Mouse (Mus musculus) thymus, postnatal 36 days (tissue): ENCODE data around the gene Aox1.
A peak's percentile ranks its signal among the peaks of the same experiment; 100 is the strongest.

Experiments
- DNase-seq, 2 experiments: peaks; one replicate each; pipeline ENCODE4 v3.0.0; 2022; ENCODE audit warnings: mixed read lengths in 2 of 2

The Aox1 gene

DNA sequence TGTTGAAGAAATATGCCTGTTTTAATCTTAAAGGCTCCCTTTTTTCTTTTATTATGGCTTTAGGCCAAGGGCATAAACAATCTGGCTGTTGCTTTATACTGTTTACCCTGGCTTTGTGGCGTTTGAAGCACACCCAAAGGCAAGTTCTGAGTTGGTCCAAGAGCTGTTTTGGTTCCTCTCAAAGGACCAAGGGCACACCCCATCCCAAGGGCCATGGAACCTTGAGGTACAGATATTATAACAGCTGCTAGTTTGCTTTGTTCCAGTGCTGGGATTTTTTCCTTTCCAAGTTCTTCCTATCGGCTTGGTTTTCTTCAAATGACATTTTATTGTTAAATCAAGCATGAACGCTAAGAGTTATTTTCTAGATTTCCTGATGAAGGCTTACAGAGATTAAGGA lies 35.9 kb downstream of the Aox1 start:
- no peak for DNase-seq

GRCm38 (mm10) chr1:58069181-58069580 lies 39.5 kb downstream of the Aox1 start:
- no peak for DNase-seq

GRCm38 (mm10) chr1:58070091-58070490 lies 40.4 kb downstream of the Aox1 start:
- no peak for DNase-seq

DNA sequence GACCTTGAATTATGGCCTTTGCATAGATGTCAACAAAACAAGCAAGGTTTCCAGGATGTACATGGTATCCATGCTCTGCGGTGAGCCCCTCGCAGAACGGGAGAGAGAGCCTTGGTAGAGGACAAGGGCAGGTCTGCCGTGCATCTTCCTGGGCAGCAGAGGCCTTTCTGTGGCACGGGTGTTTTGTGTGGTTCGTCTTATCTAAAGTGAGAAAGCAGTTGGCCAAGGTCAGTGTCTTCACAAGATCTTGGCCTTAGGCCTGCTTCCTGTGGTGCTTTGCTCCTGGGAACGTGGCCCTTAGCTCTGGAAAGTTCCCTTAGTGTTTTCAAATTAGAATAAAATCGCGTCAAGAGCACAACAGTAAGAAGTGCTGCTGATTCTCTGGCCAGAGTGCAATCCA lies 41.3 kb downstream of the Aox1 start:
- no peak for DNase-seq

DNA sequence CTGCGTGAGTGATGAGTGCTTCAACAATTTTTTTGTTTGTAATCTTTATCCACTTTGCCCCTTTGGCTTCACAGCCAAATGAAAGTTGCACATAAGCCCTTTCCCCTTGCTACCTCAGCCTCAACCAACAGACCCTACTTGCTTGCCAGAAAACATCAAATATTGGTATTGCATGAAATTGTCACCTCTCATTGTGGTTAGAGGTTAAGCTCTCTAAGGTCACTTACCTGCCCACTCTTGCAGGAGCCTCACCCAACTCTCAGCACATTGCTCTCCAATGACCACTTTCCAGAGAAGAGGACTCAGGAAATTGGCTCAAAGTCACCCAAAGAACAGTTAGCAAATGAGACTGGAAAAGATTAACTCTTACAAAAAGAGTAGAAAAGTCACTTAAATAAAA lies 41.8 kb downstream of the Aox1 start:
- no peak for DNase-seq

DNA sequence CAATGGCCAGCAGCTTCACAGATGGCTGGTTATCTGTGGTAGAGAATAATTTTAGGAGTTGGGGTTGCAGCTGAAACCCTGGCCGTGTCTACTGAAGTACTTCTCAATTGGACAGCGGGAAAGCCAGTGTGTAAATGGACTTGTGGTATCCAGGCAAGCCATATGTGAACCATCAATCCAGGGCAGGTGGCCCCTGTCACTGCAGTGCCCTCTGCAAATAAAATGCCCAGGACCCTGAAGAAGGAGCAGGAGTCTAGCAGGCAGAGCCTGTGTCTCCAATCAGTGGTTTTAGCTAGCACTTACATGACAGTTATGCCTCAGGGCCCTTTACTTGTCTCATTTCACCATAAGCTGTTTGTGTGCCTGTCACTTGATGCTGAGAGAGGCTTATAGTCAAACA lies 42.7 kb downstream of the Aox1 start:
- no peak for DNase-seq

DNA sequence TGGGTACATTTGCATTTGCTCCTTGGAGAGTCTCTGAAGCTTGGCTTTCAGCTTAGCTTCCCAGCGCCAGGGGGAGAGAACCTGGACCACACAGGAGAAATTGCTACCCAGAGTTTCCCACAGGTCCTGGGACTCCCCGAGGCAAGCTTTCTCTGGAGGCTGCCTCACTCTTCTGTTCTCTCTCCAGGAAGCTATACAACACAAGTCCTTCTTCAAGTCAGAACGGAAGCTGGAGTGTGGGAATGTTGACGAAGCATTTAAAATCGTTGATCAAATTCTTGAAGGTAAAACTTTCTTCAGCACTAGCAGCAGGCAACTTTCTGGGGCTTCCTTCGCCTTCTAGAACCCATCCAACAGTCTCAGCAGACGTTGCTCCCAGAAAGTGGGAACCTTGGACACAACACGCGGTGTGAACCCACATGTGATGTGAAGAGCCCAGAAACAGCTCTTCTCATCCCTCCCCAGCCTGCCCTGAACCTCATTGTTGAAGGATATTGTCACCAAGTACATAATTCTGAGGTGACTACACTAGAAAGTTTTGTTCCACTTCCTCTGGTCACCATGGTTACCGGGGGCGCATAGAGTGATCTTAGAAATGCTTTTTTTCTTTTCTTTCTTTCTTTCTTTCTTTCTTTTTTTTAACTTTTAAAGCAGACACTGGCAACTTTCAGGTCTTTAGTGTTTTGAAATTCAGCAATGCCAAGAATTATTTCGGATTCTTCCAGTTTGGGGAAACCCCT lies 43.4 kb downstream of the Aox1 start:
- no peak for DNase-seq

- DNase-seq = no peak
Measured at GRCm38 (mm10) chr1:58074266-58074665, 44.5 kb downstream of the Aox1 start.

- no peak for DNase-seq
Measured at GRCm38 (mm10) chr1:58077882-58078281, 48.2 kb downstream of the Aox1 start.

DNA sequence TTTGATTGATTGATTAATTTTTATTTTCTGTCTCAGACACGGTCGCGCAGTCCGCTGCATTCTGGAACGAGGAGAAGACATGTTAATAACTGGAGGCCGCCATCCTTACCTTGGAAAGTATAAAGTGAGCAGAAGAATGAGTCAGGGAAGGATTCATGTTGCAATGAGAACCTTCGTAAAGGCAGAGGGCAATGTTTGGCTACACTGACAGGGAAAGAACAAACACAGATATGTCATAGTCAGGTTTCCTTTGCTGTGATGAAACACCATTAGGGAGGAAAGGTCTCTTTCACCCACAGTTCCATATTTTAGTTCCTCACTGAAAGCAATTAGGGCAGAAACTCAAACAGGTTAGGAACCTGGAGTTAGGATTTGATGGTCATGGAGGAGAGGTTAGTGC lies 48.7 kb downstream of the Aox1 start:
- no peak for DNase-seq

DNA sequence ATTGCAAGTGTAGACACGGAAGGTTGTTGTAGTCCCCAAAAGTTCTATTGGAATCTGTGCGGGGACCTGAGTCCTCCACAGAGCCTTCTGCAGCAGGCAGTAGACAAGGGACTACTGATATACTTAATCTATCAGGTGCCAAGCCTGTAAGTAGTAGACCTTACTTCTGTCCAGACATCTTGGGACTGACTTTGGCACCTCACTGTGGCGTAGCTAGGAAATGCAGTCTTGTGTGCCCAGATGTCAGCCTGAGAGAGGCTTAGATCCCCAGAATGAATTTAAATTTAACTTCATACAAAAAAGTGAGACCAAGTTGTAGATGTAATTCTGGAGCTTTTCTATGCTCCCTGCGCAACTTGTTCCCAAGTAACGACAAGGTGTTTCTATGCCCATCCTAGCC lies 50.0 kb downstream of the Aox1 start:
- peak in 1 of 2 experiments; percentile 3 for DNase-seq

DNA sequence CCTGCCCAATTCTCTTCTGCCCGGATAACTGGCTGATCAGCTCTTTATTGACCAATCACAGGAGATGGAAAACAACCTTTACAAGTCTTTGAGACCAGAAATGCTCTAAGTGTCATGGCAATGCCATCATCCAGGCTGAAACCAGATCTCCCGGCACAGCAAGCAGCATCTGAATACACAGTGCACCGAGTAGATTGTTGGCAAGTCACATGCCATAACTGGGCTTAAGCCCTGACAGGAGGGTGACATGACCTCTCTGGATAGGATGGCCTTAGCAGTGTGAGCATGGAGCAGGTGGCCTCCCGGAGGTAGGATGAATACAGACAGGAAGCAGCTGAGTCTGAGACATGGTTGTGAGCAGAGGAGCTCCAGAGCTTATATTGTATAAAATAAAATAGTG lies 50.7 kb downstream of the Aox1 start:
- DNase-seq = no peak

- DNase-seq = no peak
Measured at GRCm38 (mm10) chr1:58081356-58081755, 51.6 kb downstream of the Aox1 start.

DNA sequence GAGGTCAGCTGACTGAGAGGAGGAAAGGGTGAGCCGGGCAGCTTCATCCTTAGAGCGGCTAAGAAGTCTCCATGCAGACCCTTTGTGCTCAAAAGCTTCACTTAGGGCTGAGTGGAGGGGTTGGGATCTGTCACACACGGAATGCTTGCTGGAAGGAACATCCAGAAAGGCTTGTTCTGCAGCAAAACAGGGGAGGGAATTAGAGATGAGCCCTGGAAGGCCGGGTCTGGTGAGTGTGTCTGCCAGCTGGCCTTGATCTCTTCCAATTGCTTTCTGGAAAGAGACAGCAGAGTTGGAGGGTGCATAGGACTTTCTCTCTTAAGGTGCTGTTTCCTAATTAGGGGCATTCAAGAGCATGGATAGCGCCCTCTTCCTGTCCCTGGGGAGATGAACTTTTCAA lies 59.6 kb downstream of the Aox1 start:
- DNase-seq = no peak

DNA sequence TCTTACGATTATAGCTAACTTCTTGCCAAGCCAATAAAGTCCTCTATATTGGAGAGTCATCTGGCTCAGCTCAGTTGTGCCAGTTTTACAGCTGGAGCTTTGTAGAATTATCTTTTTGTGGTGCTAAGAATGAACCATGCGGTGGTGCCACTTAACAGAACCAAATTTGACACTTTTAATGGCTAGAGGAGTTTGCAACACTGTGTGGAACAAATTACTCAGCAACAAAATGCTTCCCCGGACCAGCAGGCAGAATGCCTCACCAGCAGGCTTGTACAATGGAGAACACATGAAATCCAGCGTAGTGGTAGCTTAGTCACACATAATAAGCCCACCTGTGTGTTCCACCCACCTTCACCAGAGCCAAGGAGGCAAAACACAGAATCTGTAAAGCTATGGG lies 60.5 kb downstream of the Aox1 start:
- no peak for DNase-seq

DNA sequence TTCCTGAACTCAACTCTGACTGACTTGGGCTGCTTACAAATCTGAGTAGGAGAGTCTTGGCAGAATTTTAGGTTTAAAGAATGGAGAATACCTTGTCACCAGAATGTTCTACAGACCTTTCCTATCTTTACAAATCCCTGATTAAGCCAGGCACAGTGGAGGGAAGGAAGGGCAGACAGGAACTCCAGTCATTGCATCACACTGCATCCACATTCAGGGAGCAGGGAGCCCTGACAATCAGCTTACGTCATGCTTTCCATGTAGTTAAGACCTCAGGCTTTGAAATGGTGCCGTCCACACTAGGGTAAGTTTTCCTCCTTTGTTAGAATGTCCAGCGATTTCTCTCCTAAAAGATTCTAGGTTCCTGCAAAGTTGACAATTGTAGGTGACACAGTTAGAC lies 61.5 kb downstream of the Aox1 start:
- no peak for DNase-seq

DNA sequence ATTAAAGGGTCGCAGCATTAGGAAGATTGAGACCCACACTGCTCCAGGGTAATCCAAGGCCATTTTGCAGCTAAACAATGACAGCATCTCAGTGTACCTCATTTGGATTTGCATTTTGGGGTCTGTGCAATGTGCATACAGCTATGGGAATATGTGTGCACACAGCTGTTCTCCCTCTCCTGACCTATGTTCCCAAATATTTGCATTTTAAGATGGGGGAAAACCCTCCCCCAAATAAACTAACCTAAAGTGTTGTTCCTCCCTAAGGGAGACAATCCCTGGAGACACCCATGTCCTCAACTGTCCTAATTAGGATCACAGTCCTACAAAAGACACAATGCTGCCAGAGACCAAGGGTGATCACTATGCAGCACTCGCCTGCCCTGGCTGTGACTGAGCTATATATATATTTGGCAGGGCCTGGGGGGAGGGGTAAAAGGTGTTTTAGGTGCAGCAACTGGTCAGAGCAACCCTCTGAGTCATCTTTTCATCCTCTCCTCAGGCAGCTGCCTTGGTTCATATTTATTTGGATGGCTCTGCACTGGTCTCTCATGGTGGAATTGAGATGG lies 62.3 kb downstream of the Aox1 start:
- no peak for DNase-seq

GRCm38 (mm10) chr1:58097338-58097737 lies 67.6 kb downstream of the Aox1 start:
- no peak for DNase-seq

- DNase-seq = no peak
Measured at GRCm38 (mm10) chr1:58099119-58099518, 69.4 kb downstream of the Aox1 start.

DNA sequence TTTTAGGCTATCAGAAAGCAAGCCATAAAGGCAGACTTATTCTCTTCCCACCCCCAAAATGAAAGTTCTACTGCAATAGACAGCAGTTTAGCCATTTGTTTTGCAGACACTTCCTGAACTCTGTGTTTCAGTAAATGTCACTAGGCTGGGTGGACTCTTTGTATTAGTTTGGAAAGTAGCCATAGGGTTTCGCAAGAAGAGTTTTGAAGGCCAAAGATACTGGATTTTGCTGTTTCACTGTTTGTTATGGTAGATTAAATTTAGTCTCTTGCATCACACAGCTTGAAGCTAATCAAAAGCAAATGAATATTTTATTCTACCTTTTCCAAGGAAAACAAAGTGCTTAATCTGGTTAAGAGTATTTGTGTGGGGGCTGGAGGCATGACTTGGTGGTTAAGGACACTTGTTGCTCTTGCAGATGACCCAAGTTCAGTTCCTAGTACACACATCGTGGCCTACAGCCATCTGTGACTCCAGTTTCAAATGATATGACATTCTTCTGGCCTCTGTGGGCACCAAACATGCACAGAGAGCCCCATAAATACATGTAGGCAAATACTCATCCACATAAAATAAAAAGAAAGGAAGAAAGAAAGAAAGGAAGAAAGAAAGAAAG lies 71.9 kb downstream of the Aox1 start:
- DNase-seq = no peak

GRCm38 (mm10) chr1:58102494-58102893 lies 72.8 kb downstream of the Aox1 start:
- DNase-seq = no peak

DNA sequence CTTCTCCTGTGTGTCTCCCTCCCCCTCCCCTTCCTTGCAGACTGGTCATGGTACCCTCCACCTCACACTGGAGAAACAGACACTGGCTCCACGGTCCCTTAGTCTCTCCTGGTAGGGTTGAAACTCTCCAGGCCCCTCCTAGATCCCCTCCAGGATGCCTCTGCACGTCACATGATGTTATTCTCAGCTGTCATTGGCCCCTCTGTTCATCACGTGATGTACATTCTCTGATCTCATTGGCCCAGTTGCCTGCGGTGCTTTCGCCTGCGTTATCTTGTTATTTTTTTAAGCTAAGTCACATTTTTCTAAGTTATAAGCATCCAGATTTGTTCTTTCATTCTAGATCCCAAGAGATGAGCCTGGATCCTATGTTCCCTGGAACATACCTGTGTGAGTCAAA lies 76.0 kb downstream of the Aox1 start:
- DNase-seq = no peak

- no peak for DNase-seq
Measured at GRCm38 (mm10) chr1:58107066-58107465, 77.3 kb downstream of the Aox1 start.

GRCm38 (mm10) chr1:58110241-58110640 lies 80.5 kb downstream of the Aox1 start:
- DNase-seq = no peak

DNA sequence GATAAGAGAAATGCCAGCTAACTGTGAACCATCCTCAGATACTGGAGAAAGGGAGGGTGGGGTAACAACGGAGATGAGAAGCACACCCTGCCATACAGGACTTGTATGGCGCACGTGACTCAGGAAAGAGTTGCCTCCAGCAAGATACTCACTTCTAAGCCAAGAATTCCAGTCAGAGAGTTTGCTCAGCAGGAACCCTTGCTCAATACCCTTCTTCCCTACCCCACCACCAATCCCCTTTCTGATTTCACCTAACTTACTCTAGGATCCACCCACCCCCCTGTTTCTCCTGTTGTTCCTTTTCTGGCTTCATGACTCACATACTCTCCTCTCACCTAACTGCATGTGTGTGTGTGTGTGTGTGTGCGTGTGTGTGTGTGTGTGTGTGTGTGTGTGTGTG lies 81.6 kb downstream of the Aox1 start:
- DNase-seq = no peak
